Mouse (Mus musculus) CD4-positive, CD25-positive, alpha-beta regulatory T cell (primary cell): ENCODE data around the gene Gm5930. TPM values are rescaled to one million over a fixed set of nuclear protein-coding genes. Genes with fewer than 3 reads are reported as not detected.

ENCODE experiments used
- polyA plus RNA-seq: library from polyadenylated mRNA; unstranded; fragments of 100-300 nt; shearing (Covaris generic); gene quantifications from one replicate; pipeline ENCODE4 v1.2.1, GENCODE M21; 2017

The Gm5930 gene
- polyA plus RNA-seq: not detected

GRCm38 (mm10) chr14:44338484-44338883 lies at the start of gene Gm5930:
Gene Gm5930, minus strand, starts transcription at chr14:44338584.

GRCm38 (mm10) chr14:44365057-44365456 lies 26.7 kb upstream of the Gm5930 start, which contains the start of gene Gm8229:
Gene Gm8229, plus strand, starts transcription at chr14:44365357.

GRCm38 (mm10) chr14:44285280-44285679 lies 53.1 kb downstream of the Gm5930 start, which contains the start of gene Gm8220:
Gene Gm8220, plus strand, starts transcription at chr14:44285580.

Other genes with a start within 250 kb of the Gm5930 start
- gene Ear2, start 235.9 kb downstream of the Gm5930 start, polyA plus RNA-seq: 0.50 TPM
- gene Gm3327, start 214.7 kb downstream of the Gm5930 start, polyA plus RNA-seq: not detected
- not detected for gene Gm8212, start 140.9 kb downstream of the Gm5930 start, polyA plus RNA-seq
- gene 4930503E14Rik, start 125.3 kb downstream of the Gm5930 start, polyA plus RNA-seq: not detected
- gene Gm8220, start 53.0 kb downstream of the Gm5930 start, polyA plus RNA-seq: not detected
- gene Gm8229, start 26.8 kb upstream of the Gm5930 start, polyA plus RNA-seq: not detected
- not detected for gene Gm3371, start 72.1 kb upstream of the Gm5930 start, polyA plus RNA-seq
- not detected for gene Gm8232, start 95.1 kb upstream of the Gm5930 start, polyA plus RNA-seq
- gene BC061237, start 153.9 kb upstream of the Gm5930 start, polyA plus RNA-seq: not detected
- not detected for gene Gm17093, start 179.7 kb upstream of the Gm5930 start, polyA plus RNA-seq
- not detected for gene Gm8247, start 244.6 kb upstream of the Gm5930 start, polyA plus RNA-seq